Mouse (Mus musculus) MEL (cell line): ENCODE results near the gene Faf1. TPM values are rescaled to one million over a fixed set of nuclear protein-coding genes. Genes with fewer than 3 reads are reported as not detected.
A peak's percentile ranks its signal among the peaks of the same experiment; 100 is the strongest.

Source experiments
- DNase-seq: peaks from one replicate; pipeline ENCODE4 v3.0.0; 2011; ENCODE audit warnings: low read depth, low spot score
- H3K27ac ChIP-seq: 2 replicates; pipeline ENCODE4 v1.5.1; 2012; ENCODE audit warnings: low read depth, mild to moderate bottlenecking, control low read depth, low read length, moderate library complexity; ENCODE audit not compliant: control insufficient read depth
- H3K27me3 ChIP-seq, 2 experiments: fragments of 150-350 bp in 1 of 2; sonication (generic) in 1 of 2; 2 replicates each; pipeline ENCODE4 v1.6.1; 2012; ENCODE audit warnings: low read length in 2 of 2, mild to moderate bottlenecking in 2 of 2, improper control_type of control experiment in 1 of 2, moderate library complexity in 1 of 2; ENCODE audit not compliant: insufficient read depth in 2 of 2, control insufficient read depth in 1 of 2
- H3K36me3 ChIP-seq, 2 experiments: 2 replicates each; pipeline ENCODE4 v1.6.1; 2012 to 2014; ENCODE audit warnings: low read length in 2 of 2, improper control_type of control experiment in 1 of 2, inconsistent platforms in 1 of 2, mild to moderate bottlenecking in 1 of 2; ENCODE audit not compliant: insufficient read depth in 2 of 2, control insufficient read depth in 1 of 2
- H3K4me1 ChIP-seq, 2 experiments: fragments of 150-350 bp in 1 of 2; sonication (generic) in 1 of 2; 2 replicates each; pipeline ENCODE4 v1.6.1; 2012; ENCODE audit warnings: low read length in 2 of 2, improper control_type of control experiment in 1 of 2, mild to moderate bottlenecking in 1 of 2; ENCODE audit not compliant: insufficient read depth in 2 of 2, control insufficient read depth in 1 of 2
- H3K4me3 ChIP-seq, 2 experiments: fragments of 150-350 bp in 1 of 2; sonication (generic) in 1 of 2; 2 replicates each; pipeline ENCODE4 v1.5.1; 2012; ENCODE audit warnings: low read depth in 2 of 2, low read length in 2 of 2, mild to moderate bottlenecking in 2 of 2, moderate library complexity in 2 of 2, control low read depth in 1 of 2, improper control_type of control experiment in 1 of 2; ENCODE audit not compliant: control insufficient read depth in 1 of 2, insufficient read depth in 1 of 2
- H3K79me2 ChIP-seq: 2 replicates; pipeline ENCODE4 v1.6.1; 2012; ENCODE audit warnings: mild to moderate bottlenecking, low read length, moderate library complexity; ENCODE audit not compliant: control insufficient read depth, poor library complexity, insufficient read depth
- H3K9ac ChIP-seq: 2 replicates; pipeline ENCODE4 v1.6.1; 2012; ENCODE audit warnings: low read depth, mild to moderate bottlenecking, control low read depth, low read length, moderate library complexity; ENCODE audit not compliant: control insufficient read depth, poor library complexity, severe bottlenecking
- H3K9me3 ChIP-seq: fragments of 150-350 bp; sonication (generic); replicated peaks from 2 replicates; pipeline ENCODE4 v1.6.1; 2012; ENCODE audit warnings: mild to moderate bottlenecking, low read length, improper control_type of control experiment, moderate library complexity; ENCODE audit not compliant: insufficient read depth
- CHD1 ChIP-seq: IDR thresholded peaks from 2 replicates; pipeline ENCODE4 v1.6.1; 2012; ENCODE audit warnings: low read depth, mild to moderate bottlenecking, inconsistent platforms, low read length, improper control_type of control experiment
- CHD2 ChIP-seq: IDR thresholded peaks from 2 replicates; pipeline ENCODE4 v1.6.1; 2011; ENCODE audit warnings: low read length, improper control_type of control experiment
- CTCF ChIP-seq, 3 experiments: IDR thresholded peaks in 2 of 3; conservative IDR thresholded peaks in 1 of 3; 2 replicates each; pipeline ENCODE4 v1.5.1; 2011 to 2012; ENCODE audit warnings: low read length in 3 of 3, low read depth in 2 of 3, mild to moderate bottlenecking in 2 of 3, improper control_type of control experiment in 1 of 3, inconsistent platforms in 1 of 3, mixed read lengths in 1 of 3, moderate library complexity in 1 of 3; ENCODE audit not compliant: control insufficient read depth in 1 of 3, insufficient read depth in 1 of 3, poor library complexity in 1 of 3, severe bottlenecking in 1 of 3
- E2F4 ChIP-seq: IDR thresholded peaks from 2 replicates; pipeline ENCODE4 v1.6.1; 2011; ENCODE audit warnings: low read depth, low read length, improper control_type of control experiment, borderline replicate concordance
- ETS1 ChIP-seq: IDR thresholded peaks from 2 replicates; pipeline ENCODE4 v1.6.1; 2012; ENCODE audit warnings: low read depth, mild to moderate bottlenecking, inconsistent platforms, low read length, improper control_type of control experiment, moderate library complexity
- GABPA ChIP-seq: IDR thresholded peaks from 2 replicates; pipeline ENCODE4 v1.6.1; 2012; ENCODE audit warnings: low read depth, mild to moderate bottlenecking, inconsistent platforms, low read length, improper control_type of control experiment, moderate library complexity
- HCFC1 ChIP-seq: IDR thresholded peaks from 2 replicates; pipeline ENCODE4 v1.6.1; 2012; ENCODE audit warnings: low read depth, mild to moderate bottlenecking, inconsistent platforms, low read length, improper control_type of control experiment, moderate library complexity
- MAFK ChIP-seq: IDR thresholded peaks from 2 replicates; pipeline ENCODE4 v1.6.1; 2011; ENCODE audit warnings: low read depth, mild to moderate bottlenecking, low read length, improper control_type of control experiment, borderline replicate concordance
- MAZ ChIP-seq: IDR thresholded peaks from 2 replicates; pipeline ENCODE4 v1.6.1; 2012; ENCODE audit warnings: low read depth, mild to moderate bottlenecking, inconsistent platforms, low read length, improper control_type of control experiment
- MEF2A ChIP-seq: IDR thresholded peaks from 2 replicates; pipeline ENCODE4 v1.6.1; 2014; ENCODE audit warnings: low read depth, mild to moderate bottlenecking, inconsistent platforms, low read length, improper control_type of control experiment; ENCODE audit not compliant: poor library complexity, insufficient replicate concordance, severe bottlenecking; ENCODE audit errors: extremely low read depth
- MXI1 ChIP-seq: IDR thresholded peaks from 2 replicates; pipeline ENCODE4 v1.6.1; 2011; ENCODE audit warnings: mild to moderate bottlenecking, low read depth, low read length, improper control_type of control experiment
- NELFE ChIP-seq: IDR thresholded peaks from 2 replicates; pipeline ENCODE4 v1.6.1; 2011; ENCODE audit warnings: low read depth, low read length, improper control_type of control experiment
- NRF1 ChIP-seq: IDR thresholded peaks from 2 replicates; pipeline ENCODE4 v1.6.1; 2014; ENCODE audit warnings: low read depth, mild to moderate bottlenecking, inconsistent platforms, low read length, improper control_type of control experiment, moderate library complexity; ENCODE audit not compliant: poor library complexity, insufficient read depth, severe bottlenecking
- POLR2AphosphoS2 ChIP-seq: IDR thresholded peaks from 2 replicates; pipeline ENCODE4 v1.6.1; 2011; ENCODE audit warnings: low read length, improper control_type of control experiment
- POLR2AphosphoS5 ChIP-seq: IDR thresholded peaks from 2 replicates; pipeline ENCODE4 v1.6.1; 2012; ENCODE audit warnings: low read depth, borderline replicate concordance, mild to moderate bottlenecking, inconsistent platforms, low read length, moderate library complexity, mixed read lengths
- SIN3A ChIP-seq: IDR thresholded peaks from 2 replicates; pipeline ENCODE4 v1.6.1; 2012; ENCODE audit warnings: low read length, improper control_type of control experiment, inconsistent platforms
- TBP ChIP-seq: IDR thresholded peaks from 2 replicates; pipeline ENCODE4 v1.8.0; 2011; ENCODE audit warnings: low read depth, low read length, improper control_type of control experiment
- polyA plus RNA-seq, 2 experiments: library from polyadenylated mRNA; stranded (reverse) in 1 of 2; unstranded in 1 of 2; fragments of >175 nt in 1 of 2; fragments of >200 nt in 1 of 2; gene quantifications; 2 replicates each; pipeline versions ENCODE4 v1.2.1 to v1.2.4; 2012; ENCODE audit warnings: low replicate concordance in 2 of 2, low read depth in 1 of 2; ENCODE audit not compliant: insufficient read length in 2 of 2, insufficient read depth in 1 of 2, missing spikeins in 1 of 2
- total RNA-seq: library from RNA; depleted of rRNA; stranded (reverse); fragments of 300-350 nt; gene quantifications from 2 replicates; pipeline ENCODE4 v1.2.3, GENCODE M21; 2012

The Faf1 gene
- total and polyA plus RNA-seq, 3 experiments, result 36.5 to 37.6 TPM; not detected in 1

DNA sequence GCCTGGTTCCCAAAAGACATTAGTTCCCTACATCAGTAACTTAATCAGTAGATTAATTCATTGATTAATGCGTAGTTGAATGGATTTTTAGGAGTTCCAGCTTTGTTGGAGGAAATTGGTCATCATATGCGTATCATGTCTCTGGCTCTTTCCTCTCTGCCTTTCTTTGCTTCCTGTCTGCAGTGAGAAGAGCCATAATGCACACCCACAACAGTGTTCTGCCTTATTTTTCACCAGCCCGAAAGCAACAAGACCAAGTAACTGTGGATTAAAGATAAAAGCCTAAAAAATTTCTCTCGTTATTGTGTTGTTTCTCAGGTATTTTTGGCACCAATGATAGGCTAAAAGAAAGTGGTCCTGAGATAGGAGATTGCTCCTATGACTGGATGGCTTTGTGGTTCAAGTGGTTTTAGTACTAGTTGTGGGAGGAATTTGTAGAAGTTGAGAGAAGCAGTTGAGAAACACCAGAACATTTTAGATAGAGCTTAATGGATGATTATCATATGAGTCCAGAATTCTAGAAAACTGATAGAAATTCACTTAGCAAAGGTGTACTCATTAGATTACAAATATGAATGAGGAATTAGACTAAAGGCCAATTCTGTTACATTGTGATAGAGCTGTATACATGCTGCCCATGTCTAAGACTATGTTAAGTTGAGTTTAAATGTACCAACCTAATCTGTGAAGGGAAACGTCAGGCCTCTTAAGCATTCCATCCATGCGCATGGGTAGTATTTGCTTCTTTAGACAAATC is 221.6 kb downstream of the Faf1 start (continued):
- TF ChIP-seq SIN3A (peak; percentile 78), ETS1 (peak; percentile 82), MAZ (peak; percentile 57; the same call in 1 of the 2 replicates), GABPA (no peak), MAFK (peak; percentile 74; the same call in 1 of the 2 replicates), MXI1 (0 out of 2 replicates have a peak, but pooled peaks have one; percentile 68), HCFC1 (no peak), POLR2AphosphoS2 (0 out of 2 replicates have a peak, but pooled peaks have one; percentile 29), MEF2A (peak; percentile 96), TBP (0 out of 2 replicates have a peak, but pooled peaks have one; percentile 46), CHD2 (no peak; the same call in 1 of the 2 replicates), CTCF (IDR thresholded peaks at IDR 0.05 in 2 of 3, conservative IDR thresholded peaks at IDR 0.05 in 1 of 3; ENCODE audit: control insufficient read depth in 1 of 3, insufficient read depth in 1 of 3, low read depth in 2 of 3, low read length in 3 of 3, poor library complexity in 1 of 3, severe bottlenecking in 1 of 3) (no peak)

DNA sequence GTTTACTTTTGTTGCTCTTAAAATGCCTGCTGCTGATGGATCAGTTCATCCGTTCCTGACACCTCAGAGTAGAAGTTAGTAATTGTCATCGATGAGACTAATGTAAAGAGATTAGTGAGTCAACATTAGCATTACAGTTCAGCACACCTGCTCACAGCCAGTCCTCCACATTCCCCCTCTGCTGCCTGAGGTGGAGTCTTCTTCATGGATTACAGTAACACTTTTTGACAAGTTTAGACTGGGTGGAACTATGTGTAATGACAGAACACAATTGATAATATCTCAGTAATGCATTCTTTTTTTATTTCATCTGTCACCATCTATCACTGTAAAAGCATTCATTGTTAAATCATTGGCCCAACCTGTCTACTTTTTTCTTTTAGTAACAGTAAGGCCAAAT is 224.7 kb downstream of the Faf1 start:
- TF ChIP-seq NRF1, result no peak
- TF ChIP-seq GABPA, result no peak
- no peak for TF ChIP-seq MAFK
- TF ChIP-seq CHD1, result no peak
- no peak for TF ChIP-seq POLR2AphosphoS5
- no peak for TF ChIP-seq MAZ
- no peak for TF ChIP-seq CTCF (IDR thresholded peaks at IDR 0.05 in 2 of 3, conservative IDR thresholded peaks at IDR 0.05 in 1 of 3; ENCODE audit: control insufficient read depth in 1 of 3, insufficient read depth in 1 of 3, low read depth in 2 of 3, low read length in 3 of 3, poor library complexity in 1 of 3, severe bottlenecking in 1 of 3)
- no peak for TF ChIP-seq E2F4
- no peak for TF ChIP-seq NELFE
- TF ChIP-seq TBP, result no peak
- H3K4me3 ChIP-seq, result no peak overlapping the region
- H3K9me3 ChIP-seq, result no peaks in the 10 kb centered on the region
- no peak overlapping the region for H3K27ac ChIP-seq
- H3K36me3 ChIP-seq, result peaks cover 4 to 32% of the 10 kb centered on the region in 2 experiments; a peak in 3 of 4 replicates
- H3K27me3 ChIP-seq, result no peaks in the 10 kb centered on the region
- no peaks in the 10 kb centered on the region for H3K79me2 ChIP-seq
- no peak overlapping the region for H3K9ac ChIP-seq
- DNase-seq, result no peak
- H3K4me1 ChIP-seq, result peaks cover 17 to 28% of the 10 kb centered on the region in 2 experiments
